Mouse (Mus musculus) gastrocnemius, postnatal 14 days (tissue): ENCODE measurements around the gene Uhrf2. TPM values are rescaled to one million over a fixed set of nuclear protein-coding genes. Genes with fewer than 3 reads are reported as not detected.

ENCODE experiments used
- DNase-seq: peaks from one replicate; pipeline ENCODE4 v3.0.0; 2021; ENCODE audit warnings: mixed read lengths
- intact Hi-C: fragments of 180-260 bp; cut with DNase I; formaldehyde crosslinking; loops from one replicate; pipeline ENCODE4 v1.15.1; 2025; ENCODE audit warnings: low total_unique reads
- total RNA-seq, 2 experiments: library from RNA; stranded (reverse); gene quantifications; 2 replicates each; pipeline ENCODE4 v1.2.3; 2021

The Uhrf2 gene
- total RNA-seq, 2 experiments from 2014 or later = 14.1 to 15.1 TPM

GRCm38 (mm10) chr19:30115606-30116005 is 85.3 kb downstream of the Uhrf2 start:
- intact Hi-C loops = no loop called here
- no peak for DNase-seq

DNA sequence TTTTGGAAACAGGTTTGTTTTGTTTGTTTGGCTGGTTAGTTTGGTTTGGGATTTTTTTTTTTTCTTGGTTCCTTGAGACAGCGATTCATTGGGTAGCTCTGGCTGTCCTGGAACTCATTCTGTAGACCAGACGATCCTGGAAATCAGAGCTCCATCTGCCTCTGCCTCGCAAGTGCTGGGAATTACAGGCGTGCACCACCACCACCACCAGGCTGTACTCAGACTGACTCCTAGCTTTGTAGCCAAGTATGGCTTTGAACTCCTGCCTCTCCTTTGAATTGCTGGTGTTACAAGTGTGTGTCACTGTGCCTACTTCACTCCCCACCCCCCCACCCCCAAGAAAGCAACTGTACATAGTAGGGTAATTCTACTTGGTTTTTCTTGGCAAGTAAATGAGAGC is 86.9 kb downstream of the Uhrf2 start:
- intact Hi-C loops = no loop called here
- DNase-seq = no peak

DNA sequence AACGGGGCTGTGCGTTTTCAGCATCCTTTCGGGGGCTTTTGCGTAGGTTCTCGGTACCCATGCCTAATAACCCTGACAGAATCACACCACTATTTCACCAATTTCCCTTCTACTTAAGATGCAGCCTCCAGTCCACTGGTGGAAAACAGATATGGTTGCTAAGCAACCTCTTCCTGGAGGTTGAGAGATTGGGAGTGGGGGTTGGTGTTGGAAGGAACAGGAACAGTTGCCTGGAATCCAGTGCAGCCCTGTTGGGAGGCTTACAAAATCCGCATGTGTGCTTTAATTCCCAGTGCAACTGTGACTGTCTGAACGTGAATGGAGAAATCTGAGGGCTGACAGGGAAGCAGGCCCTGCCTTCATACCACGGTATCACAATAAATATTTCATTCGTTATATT is 87.5 kb downstream of the Uhrf2 start:
- DNase-seq = no peak
- intact Hi-C loops = no loop called here

GRCm38 (mm10) chr19:30118344-30119312 is 88.3 kb downstream of the Uhrf2 start:
- DNase-seq = no peak
- intact Hi-C loops = no loop called here

DNA sequence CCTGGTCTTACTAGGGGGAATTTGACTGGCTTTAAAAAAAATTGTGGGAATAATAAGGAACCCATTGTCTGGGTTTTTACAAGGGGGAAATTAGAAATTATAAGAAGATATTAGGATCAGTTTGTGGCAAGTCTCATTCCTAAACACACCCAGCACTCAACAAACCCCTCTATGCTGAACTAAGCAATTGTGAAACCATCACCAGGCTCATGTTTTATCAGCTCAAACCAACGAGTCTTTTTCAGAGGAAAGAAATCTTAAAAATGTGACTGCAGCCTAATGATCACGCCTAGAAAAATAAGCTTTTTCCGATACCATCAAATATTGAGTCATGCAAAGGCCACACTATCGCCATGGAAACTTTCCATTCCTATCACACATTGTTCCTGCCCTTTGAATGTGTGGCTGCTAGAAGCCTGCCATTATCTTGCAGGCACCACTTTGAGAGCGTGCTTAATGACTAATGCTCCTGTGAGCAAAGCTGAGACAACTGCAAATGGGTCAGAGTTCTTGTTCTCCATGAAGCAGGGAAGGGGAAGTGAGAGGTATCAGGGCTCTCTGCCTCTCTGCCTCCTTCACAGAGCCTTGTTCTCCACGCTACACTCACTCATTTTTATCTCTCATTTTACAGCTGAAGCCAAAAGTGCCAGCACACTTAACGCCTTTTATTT is 94.8 kb downstream of the Uhrf2 start:
- no peak for DNase-seq
- intact Hi-C loops = loop anchor here (10.0 kb wide), 1 partner anchor 300 kb away; no protein-coding TSS in a partner anchor

GRCm38 (mm10) chr19:30125670-30126059 is 95.4 kb downstream of the Uhrf2 start:
- DNase-seq = no peak
- intact Hi-C loops = loop anchor here (10.0 kb wide), 1 partner anchor 301 kb away; no protein-coding TSS in a partner anchor

DNA sequence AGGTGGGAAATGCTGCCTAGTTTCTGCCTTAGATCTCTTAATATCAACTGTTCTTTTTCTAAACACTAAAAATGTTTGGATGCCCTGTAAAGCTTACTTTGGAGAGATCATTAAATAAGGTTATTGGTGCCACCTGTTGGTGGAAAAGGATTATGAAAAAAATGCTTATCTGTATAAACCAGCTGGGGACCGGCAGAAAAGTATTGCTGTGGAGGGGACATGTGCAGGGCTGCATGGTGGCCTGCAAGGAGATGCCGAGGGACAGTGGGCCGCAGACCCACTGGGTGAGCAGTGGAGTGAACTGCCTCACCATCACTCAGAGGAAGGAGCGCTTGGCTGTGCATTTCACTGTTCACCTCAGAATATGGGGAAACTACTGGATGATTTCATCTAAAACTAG is 97.9 kb downstream of the Uhrf2 start:
- intact Hi-C loops = loop anchor here (10.0 kb wide), 1 partner anchor 303 kb away; no protein-coding TSS in a partner anchor
- no peak for DNase-seq

GRCm38 (mm10) chr19:30136308-30136707 is 106.0 kb downstream of the Uhrf2 start:
- intact Hi-C loops = no loop called here
- no peak for DNase-seq

Other genes with a start within 250 kb of the Uhrf2 start
- 10 to 100 TPM in 1 of 2 experiments, 1 to 10 TPM in 1; 8.8 to 11.0 TPM for gene 9930021J03Rik, start 224.5 kb upstream of the Uhrf2 start, total RNA-seq
- gene Ranbp6, start 217.5 kb upstream of the Uhrf2 start, total RNA-seq = 1 to 10 TPM; 8.0 to 8.1 TPM
- gene Il33, start 105.4 kb upstream of the Uhrf2 start, total RNA-seq = 1 to 10 TPM; 5.1 to 6.9 TPM
- not detected for gene Trpd52l3, start 26.7 kb upstream of the Uhrf2 start, total RNA-seq
- under 1 TPM; 0.11 to 0.21 TPM for gene Gldc, start 144.9 kb downstream of the Uhrf2 start, total RNA-seq
- not detected for gene Mbl2, start 202.4 kb downstream of the Uhrf2 start, total RNA-seq